Mouse (Mus musculus) brain, adult 2 months (tissue): Measurements from ENCODE around the gene Dqx1.

Source experiments
- DNase-seq: peaks from one replicate; pipeline ENCODE4 v3.0.0; 2011; ENCODE audit warnings: low read depth, low spot score

Dqx1 gene

DNA sequence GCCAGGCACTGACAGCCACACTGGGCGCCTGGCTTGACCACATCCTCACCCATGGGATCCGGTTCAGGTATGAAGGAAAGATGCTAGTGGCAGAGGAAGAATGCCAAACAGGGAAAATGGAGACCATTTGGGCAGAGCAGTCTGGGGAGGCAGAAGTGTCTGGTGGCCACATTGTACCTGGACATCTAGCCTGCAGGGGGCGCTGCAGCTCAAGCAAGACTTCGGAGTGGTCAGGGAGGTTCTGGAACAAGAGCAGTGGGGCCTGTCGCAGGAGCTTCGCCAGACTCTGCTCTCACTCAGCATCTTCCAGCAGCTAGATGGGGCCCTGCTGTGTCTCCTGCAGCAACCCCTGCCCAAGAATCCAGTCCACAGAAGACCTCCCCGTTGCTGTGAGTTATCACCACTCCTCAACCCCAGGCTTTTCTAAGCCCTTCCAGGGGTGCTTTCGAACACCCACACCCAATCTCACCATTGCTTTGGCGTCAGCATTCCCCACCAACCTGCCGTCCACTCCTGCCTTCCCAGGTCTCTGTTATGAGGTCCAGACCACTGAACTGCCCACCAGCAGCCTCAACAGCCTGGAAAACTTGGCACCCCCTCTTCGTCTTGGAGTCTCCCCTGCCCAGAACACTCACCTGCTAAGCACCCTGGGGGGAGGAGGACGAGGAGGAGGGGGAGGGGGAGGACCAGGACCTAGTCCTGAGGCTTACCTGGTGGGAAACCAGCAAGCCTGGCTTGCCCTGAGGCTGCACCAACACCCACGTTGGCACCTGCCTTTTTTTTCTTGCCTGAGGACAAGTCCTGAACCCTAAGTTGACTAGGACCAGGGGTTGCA is 50.1 kb downstream of the Dqx1 start:
- peak; percentile 83 for DNase-seq

DNA sequence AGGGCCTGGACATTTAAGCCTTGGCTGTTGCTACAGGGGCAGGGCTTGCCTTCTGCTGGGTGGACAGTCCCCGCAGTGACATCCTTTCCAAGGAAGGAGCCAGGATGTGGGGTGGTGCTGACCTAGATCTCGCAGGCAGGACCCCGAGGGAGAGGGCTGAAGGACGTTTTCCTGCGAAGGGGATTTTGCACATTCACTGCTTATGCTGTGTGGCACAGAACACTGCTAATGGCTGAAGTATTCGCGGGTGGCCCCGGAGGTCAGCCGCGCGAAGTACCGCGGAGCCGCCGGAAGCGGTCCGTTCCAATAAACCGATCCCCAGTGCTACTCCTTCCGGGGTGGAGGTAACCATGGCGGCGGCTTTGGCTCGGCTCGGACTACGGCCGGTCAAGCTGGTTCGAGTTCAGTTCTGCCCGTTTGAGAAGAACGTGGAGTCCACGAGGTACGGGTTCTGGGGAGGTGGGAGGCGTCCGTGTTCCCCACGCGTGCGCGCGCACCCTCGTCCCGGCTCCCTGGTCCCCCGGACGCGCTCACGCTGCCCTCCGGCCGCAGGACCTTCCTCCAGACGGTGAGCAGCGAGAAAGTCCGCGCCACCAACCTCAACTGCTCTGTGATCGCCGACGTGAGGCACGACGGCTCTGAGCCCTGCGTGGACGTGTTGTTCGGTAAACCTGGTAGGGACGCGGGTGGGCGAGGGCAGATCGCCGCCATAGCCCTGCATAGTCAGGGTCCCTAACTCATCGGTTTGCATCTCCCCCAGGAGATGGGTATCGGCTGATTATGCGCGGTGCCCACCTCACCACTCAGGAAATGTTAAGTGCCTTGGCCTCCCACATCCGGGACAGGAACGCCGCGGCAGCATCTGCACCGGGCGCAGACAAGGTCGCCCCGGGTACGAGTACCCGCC is 51.4 kb downstream of the Dqx1 start, which contains the start of gene Mrpl53:
Gene Mrpl53, plus strand, starts transcription at position 279 of the 907 bp plus-strand sequence.
- peak; percentile 90 for DNase-seq

DNA sequence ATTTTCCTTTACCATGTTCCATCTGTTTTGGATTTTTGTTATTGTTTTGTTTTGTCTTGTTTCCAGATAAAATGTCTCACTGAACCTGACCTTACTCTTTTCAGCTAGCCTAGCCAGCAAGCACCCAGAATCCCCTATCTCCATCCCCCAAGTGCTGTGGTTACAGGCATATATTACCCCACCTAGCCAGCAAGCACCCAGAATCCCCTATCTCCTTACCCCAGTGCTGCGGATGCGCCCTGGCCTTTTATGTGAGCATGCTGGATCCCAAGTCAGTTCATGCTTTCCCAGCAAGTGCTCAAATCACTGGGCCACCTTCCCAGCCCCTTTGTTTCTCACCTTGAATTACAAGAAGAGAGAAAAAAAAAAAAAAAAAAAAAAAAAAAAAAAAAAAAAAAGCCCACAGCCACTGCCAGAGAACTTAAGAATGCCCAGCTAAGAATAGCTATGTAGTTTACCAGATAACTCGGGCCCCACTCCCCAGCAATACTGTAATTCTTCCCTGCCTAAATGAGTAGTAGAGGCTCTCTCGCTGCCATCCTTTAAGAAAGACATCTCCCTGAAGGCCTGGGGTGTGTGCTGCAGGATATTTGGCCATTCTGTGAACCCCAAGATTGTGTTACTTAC is 54.0 kb downstream of the Dqx1 start:
- no peak for DNase-seq

DNA sequence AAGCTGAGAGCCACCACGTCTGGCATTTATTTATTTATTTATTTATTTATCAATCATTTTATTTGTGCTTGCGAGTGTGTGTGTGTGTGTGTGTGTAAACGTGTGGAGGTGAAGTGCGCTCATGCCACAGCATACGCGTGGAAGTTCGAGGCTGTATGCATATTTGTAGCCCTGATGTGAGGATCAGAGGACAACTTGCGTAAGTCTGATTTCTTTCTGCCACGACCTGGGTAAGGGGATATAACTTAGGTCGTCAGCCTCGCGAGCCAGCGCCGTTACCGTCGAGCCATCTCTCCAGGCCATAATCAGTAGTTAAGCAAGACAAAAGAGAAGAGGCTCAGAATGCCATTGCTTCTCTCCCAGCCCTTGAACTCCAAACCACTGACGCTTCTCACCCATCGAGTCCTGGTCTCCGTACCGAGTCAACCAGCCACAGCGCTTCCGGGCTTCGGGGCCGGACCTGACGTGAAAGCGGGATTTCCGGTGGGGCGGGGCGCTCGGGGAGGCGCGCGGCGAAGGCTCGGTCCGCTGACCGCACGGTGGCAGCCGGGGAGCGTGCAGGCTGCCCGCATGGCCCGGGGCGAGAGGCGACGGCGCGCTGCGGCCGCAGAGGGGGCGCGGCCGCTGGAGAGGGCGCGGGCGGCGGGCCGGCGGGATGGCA is 57.5 kb downstream of the Dqx1 start, which contains the start of gene Mogs:
Gene Mogs, plus strand, starts transcription at position 486 of the 661 bp plus-strand sequence.
- DNase-seq: peak; percentile 95

DNA sequence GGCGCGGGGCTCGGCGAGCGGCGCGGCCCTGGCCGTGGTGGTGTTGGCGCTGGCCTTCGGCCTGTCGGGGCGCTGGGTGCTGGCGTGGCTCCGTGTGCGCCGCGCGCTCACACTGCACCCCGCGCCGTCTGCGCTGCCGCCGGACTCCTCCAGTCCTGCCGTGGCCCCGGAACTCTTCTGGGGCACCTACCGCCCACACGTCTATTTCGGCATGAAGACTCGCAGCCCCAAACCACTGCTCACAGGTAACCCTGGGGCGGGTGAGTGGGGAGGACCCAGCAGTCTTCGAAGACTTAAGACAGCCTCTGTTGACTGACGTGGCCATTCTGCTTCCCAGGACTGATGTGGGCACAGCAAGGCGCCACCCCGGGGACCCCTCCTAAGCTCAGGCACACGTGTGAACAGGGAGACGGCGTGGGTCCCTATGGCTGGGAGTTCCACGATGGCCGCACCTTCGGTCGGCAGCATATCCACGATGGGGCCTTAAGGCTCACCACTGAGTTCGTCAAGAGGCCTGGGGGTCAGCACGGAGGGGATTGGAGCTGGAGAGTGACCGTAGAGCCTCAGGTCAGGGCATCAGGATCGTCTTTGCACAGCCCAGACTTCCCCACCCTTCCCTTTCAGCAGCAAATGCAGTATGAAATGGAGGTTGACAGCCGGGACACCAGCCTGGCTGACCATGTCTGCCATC is 58.2 kb downstream of the Dqx1 start:
- DNase-seq: no peak

DNA sequence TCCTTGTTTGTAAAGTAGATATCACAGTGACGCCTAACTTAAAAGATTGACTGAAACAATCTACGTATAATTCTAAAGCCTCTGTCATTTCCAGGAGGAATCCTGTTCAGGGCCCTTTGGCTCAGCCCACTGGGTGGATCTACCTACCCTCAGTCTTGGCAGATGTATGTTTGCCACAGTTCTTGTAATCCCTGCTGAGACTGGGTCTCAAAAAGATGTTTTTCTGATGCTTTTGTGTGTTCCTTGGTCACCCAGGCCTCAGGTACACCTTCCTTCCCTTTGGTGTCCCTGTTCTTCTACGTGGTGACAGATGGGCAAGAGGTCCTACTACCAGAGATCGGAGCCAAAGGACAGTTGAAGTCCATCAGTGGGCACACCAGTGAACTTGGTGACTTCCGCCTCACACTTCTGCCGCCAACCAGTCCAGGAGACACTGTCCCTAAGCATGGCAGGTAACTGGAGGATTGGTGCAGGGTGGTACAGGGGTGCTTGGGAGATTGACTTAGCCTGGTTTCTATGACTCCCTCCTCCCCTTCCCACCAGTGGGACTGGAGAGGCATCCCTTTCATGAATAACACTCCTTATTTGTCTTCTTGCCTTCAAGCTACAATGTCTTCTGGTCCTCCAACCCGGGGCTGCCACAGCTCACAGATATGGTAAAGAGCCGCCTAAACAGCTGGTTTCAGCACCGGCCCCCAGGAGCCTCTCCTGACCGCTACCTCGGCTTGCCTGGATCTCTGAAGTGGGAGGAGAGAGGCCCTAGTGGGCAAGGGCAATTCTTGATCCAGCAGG is 58.9 kb downstream of the Dqx1 start:
- no peak for DNase-seq
